In the genomic region with DNA sequence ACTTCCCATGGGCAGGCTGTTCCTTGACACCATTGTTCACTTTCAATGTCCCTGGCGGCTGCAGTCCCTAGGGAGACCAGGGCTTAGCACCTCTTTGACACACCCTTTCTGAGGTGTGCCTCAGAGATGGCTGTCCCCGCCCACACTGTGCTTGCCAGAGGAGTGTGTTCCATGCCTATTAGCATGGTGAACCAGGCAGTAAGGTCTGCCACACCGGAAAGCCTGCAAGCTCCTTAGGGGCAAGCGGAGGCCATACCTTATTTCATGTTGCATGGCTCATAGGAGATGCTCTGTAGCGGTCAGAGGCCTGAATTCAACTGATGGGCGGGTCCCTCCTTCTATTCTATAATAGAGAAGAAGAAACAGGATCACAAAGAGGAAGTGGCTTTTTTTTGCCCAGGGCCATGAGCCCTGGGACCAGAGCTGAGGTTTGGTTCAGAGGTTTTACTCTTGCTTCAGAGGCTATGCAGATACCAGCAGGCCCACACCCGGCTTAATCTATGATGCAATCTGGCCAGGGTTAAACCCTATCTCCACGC, we compare ENCODE assay signal across 8 mouse cellular contexts.
A peak's percentile ranks its signal among the peaks of the same experiment; 100 is the strongest.
DNase-seq lines count a peak whose midpoint lies in the region; ATAC-seq and TF ChIP-seq lines count a peak whose summit lies in the region.

No protein-coding gene starts in this region.

- no peak for TF ChIP-seq EP300 in liver, embryonic 14.5 days (IDR thresholded peaks at IDR 0.05; ENCODE audit: low read depth)

- no peak for TF ChIP-seq CTCF in liver, embryonic 14.5 days (IDR thresholded peaks at IDR 0.05; ENCODE audit: low read depth)

- peak; percentile 90 to 91 for ATAC-seq in hematopoietic stem cell, adult 5-6 weeks (replicated peaks in 1 of 2; ENCODE audit: insufficient read depth in 1 of 2, low FRiP score in 2 of 2, low TSS enrichment in 1 of 2, low read depth in 1 of 2, poor library complexity in 2 of 2, severe bottlenecking in 2 of 2)
- ATAC-seq in liver, embryonic 14.5 days (ENCODE audit: insufficient read depth) = no peak
- no peak for ATAC-seq in forebrain, embryonic 16.5 days

- no peaks in the 10 kb centered on the region for H3K27me3 ChIP-seq in liver, embryonic 14.5 days (ENCODE audit: control insufficient read depth, insufficient read depth, low read length)
- no peaks in the 10 kb centered on the region for H3K27me3 ChIP-seq in splenic B cell, adult 2 months (ENCODE audit: control insufficient read depth, insufficient read depth, low read length, poor library complexity, severe bottlenecking)
- H3K27me3 ChIP-seq in forebrain, embryonic 16.5 days (replicated peaks; ENCODE audit: control insufficient read depth, insufficient read depth, low read length) = no peaks in the 10 kb centered on the region

- H3K9ac ChIP-seq in liver, embryonic 14.5 days (replicated peaks) = no peak overlapping the region
- no peak overlapping the region for H3K9ac ChIP-seq in forebrain, embryonic 16.5 days (replicated peaks; ENCODE audit: low read depth, low read length)

- H3K36me3 ChIP-seq in liver, embryonic 14.5 days (replicated peaks; ENCODE audit: control insufficient read depth, insufficient read depth, low read depth) = no peaks in the 10 kb centered on the region
- H3K36me3 ChIP-seq in splenic B cell, adult 2 months (ENCODE audit: control insufficient read depth, insufficient read depth, low read length, poor library complexity, severe bottlenecking) = no peaks in the 10 kb centered on the region
- no peaks in the 10 kb centered on the region for H3K36me3 ChIP-seq in forebrain, embryonic 16.5 days (ENCODE audit: control insufficient read depth, insufficient read depth)

- no peaks in the 10 kb centered on the region for H3K9me3 ChIP-seq in liver, embryonic 14.5 days (ENCODE audit: control insufficient read depth, low read length)
- H3K9me3 ChIP-seq in forebrain, embryonic 16.5 days (ENCODE audit: control insufficient read depth, low read length) = no peaks in the 10 kb centered on the region

- H3K4me3 ChIP-seq in liver, embryonic 14.5 days (ENCODE audit: insufficient read depth in 1 of 2, low read depth in 2 of 2, low read length in 2 of 2) = no peak overlapping the region
- no peak overlapping the region for H3K4me3 ChIP-seq in forebrain, embryonic 16.5 days (replicated peaks; ENCODE audit: low read length)

- H3K4me2 ChIP-seq in liver, embryonic 14.5 days (ENCODE audit: low read depth) = no peak overlapping the region
- H3K4me2 ChIP-seq in forebrain, embryonic 16.5 days (ENCODE audit: low read length) = no peak overlapping the region

- no peak overlapping the region for H3K27ac ChIP-seq in liver, embryonic 14.5 days
- H3K27ac ChIP-seq in forebrain, embryonic 16.5 days (ENCODE audit: low read length) = no peak overlapping the region

- 18% methylated on average over 8 of the region's 8 CpGs for WGBS in liver, embryonic 14.5 days (ENCODE audit: insufficient replicate concordance)
- 79% methylated on average over 8 of the region's 8 CpGs for WGBS in forebrain, embryonic 16.5 days

- DNase-seq in heart, adult 18-20 months = peak; percentile 50 to 71
- no peak for DNase-seq in heart, adult 8-10 months (ENCODE audit: low spot score)
- DNase-seq in R1 (ENCODE audit: low read depth, low spot score) = peak; percentile 82
- peak in 2 of 3 experiments; percentile 23 to 35 for DNase-seq in liver, embryonic 14.5 days (ENCODE audit: low read depth in 3 of 3, low spot score in 3 of 3)
- peak; percentile 75 for DNase-seq in splenic B cell, adult 2 months (ENCODE audit: low read depth, low spot score)
- DNase-seq in thymus, postnatal 36 days = no peak

- peaks cover 3 to 27% of the 10 kb centered on the region in 2 experiments; a peak in 3 of 4 replicates for H3K4me1 ChIP-seq in liver, embryonic 14.5 days (replicated peaks; ENCODE audit: control insufficient read depth in 2 of 2, insufficient read depth in 2 of 2, low read length in 1 of 2)
- peaks cover 18% of the 10 kb centered on the region for H3K4me1 ChIP-seq in forebrain, embryonic 16.5 days (replicated peaks; ENCODE audit: control insufficient read depth, insufficient read depth, low read length)

Comparison
In these comparisons a context has a peak if more than half of its experiments do, and no peak if none do; other contexts are left out.
1. DNase-seq: peak in heart, adult 18-20 months (2 of 2), R1 (single experiment), liver, embryonic 14.5 days (2 of 3) and splenic B cell, adult 2 months (single experiment); none in heart, adult 8-10 months (single experiment) and thymus, postnatal 36 days (0 of 2).
2. ATAC-seq: peak in hematopoietic stem cell, adult 5-6 weeks (2 of 2); none in liver, embryonic 14.5 days (single experiment) and forebrain, embryonic 16.5 days (single experiment).